Mouse (Mus musculus): ENCODE data around the gene Ndufb8. TPM values are rescaled to one million over a fixed set of nuclear protein-coding genes. Genes with fewer than 3 reads are reported as not detected.

The Ndufb8 gene
- 136 TPM for polyA plus RNA-seq (2015; fragmentation: Illumina TruSeq; extraction: RNeasy Lipid Tissue Mini Kit (QIAGEN cat#74804); ENCODE audit: insufficient read depth, low replicate concordance)

DNA sequence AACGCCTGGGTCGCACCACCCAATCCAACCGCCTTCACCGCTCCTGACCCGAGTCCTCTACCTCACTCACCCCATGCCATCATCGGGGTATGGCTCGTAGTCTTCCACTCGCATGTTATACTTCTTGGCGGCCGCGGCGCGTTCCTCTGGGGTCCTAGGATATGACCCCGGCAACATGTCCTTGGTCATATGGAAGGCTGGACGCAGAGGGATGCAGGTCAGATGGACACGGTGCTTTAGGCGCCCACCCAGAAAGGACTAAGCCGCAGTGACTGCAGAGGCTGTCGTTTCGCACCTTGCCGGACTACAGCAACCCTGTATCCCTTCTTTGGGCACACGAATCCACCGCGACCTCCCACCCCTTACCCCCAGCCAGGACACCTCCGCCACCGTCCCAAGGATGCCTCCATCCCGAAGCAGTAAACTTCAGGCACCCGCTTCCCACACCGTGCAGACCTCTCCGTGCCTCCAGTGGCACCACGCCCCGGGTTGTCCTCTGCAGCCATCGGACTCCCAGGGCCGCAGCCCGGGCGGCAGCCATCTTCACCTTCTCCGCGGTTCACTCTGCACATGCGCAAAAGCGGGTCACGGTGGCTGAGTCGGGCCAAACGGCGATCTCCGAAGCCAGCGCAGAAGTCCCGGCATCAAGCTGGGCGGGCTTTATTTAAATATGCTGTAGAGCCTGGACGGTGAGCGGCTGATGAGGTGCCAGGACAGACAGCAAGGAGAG is at the start of gene Ndufb8:
TSS of gene Ndufb8 (minus strand) at position 580 of the 730 bp plus-strand sequence.

DNA sequence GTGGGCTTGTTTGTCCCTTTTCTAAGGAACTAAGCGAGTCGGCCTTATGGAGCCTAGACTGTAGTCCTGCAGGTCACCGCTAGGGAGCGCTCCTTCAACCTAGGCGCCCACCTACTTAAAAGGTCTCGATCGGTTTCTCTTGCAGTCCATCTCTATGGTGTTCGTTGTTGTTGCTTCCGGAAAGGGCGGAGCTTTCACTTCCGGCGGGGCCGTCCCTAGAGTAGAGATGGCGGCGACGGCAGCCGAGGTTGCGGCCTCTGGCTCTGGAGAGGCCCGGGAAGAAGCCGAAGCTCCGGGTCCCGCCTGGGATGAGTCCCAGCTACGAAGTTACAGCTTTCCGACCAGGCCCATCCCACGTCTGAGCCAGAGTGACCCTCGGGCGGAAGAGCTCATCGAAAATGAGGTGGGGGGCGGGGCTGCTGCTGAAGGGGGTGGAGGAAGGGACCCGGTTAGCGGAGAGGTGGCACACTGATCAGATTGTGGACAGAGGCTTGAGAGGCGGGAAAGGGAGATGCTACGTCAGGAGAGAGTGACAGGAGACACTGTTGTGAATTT is 7.5 kb upstream of the Ndufb8 start, which contains the start of gene Hif1an:
TSS of gene Hif1an (plus strand) at position 199 of the 555 bp plus-strand sequence.

DNA sequence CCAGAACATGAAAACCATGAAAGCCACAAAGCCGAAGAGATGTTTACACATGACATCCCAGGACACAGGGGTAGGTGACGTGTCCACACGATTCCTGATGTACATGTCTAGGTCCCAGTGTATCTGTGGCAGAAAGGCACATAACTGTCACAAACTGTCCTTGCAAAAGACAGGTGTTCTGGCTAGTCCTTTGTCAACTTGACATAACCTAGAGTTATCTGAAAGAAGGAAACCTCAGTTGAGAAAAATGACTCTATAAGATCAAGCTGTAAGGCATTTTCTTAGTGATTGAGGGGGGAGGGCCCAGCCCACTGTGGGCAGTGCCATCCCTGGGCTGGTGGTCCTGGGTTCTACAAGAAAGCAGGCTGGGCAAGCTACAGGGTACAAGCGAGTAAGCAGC is 2.5 kb downstream of the Ndufb8 start, which contains the start of gene Gm20538:
TSS of gene Gm20538 (minus strand) at position 101 of the 400 bp plus-strand sequence.

GRCm38 (mm10) chr19:44545321-44546041 is 9.8 kb downstream of the Ndufb8 start, which contains the start of gene Sec31b:
Gene Sec31b, minus strand, starts transcription at chr19:44545864.

Other genes with a start within 250 kb of the Ndufb8 start
- 1.0 TPM for gene Scd4, start 222.3 kb downstream of the Ndufb8 start, polyA plus RNA-seq (2015; fragmentation: Illumina TruSeq; extraction: RNeasy Lipid Tissue Mini Kit (QIAGEN cat#74804); ENCODE audit: insufficient read depth, low replicate concordance)
- gene Scd1, start 147.6 kb downstream of the Ndufb8 start, polyA plus RNA-seq (2015; fragmentation: Illumina TruSeq; extraction: RNeasy Lipid Tissue Mini Kit (QIAGEN cat#74804); ENCODE audit: insufficient read depth, low replicate concordance), result 315 TPM
- not detected for gene Wnt8b, start 62.0 kb downstream of the Ndufb8 start, polyA plus RNA-seq (2015; fragmentation: Illumina TruSeq; extraction: RNeasy Lipid Tissue Mini Kit (QIAGEN cat#74804); ENCODE audit: insufficient read depth, low replicate concordance)
- 1.5 TPM for gene Sec31b, start 9.6 kb downstream of the Ndufb8 start, polyA plus RNA-seq (2015; fragmentation: Illumina TruSeq; extraction: RNeasy Lipid Tissue Mini Kit (QIAGEN cat#74804); ENCODE audit: insufficient read depth, low replicate concordance)
- 7.2 TPM for gene Gm20538, start 2.6 kb downstream of the Ndufb8 start, polyA plus RNA-seq (2015; fragmentation: Illumina TruSeq; extraction: RNeasy Lipid Tissue Mini Kit (QIAGEN cat#74804); ENCODE audit: insufficient read depth, low replicate concordance)
- 30.9 TPM for gene Hif1an, start 7.4 kb upstream of the Ndufb8 start, polyA plus RNA-seq (2015; fragmentation: Illumina TruSeq; extraction: RNeasy Lipid Tissue Mini Kit (QIAGEN cat#74804); ENCODE audit: insufficient read depth, low replicate concordance)
- not detected for gene Pax2, start 200.6 kb upstream of the Ndufb8 start, polyA plus RNA-seq (2015; fragmentation: Illumina TruSeq; extraction: RNeasy Lipid Tissue Mini Kit (QIAGEN cat#74804); ENCODE audit: insufficient read depth, low replicate concordance)

Data from spleen, adult 10 weeks (tissue).